Mouse (Mus musculus) G1E (cell line): ENCODE measurements at regions not wholly inside any gene's neighbourhood (a gene's known extent, or its start where the extent isn't known, plus 50 kb on each side); places are given as distances from the start of the nearest gene placed in this dataset.

ENCODE experiments used
- CTCF ChIP-seq: IDR thresholded peaks from 2 replicates; pipeline ENCODE4 v1.5.1; 2012; ENCODE audit warnings: low read depth, low read length, inconsistent platforms, mixed read lengths
- GATA1 ChIP-seq: IDR thresholded peaks from 2 replicates; pipeline ENCODE4 v1.6.1; 2012; ENCODE audit warnings: borderline replicate concordance, low read length, inconsistent platforms, mixed read lengths
- GATA2 ChIP-seq: IDR thresholded peaks from 2 replicates; pipeline ENCODE4 v1.6.1; 2012; ENCODE audit warnings: low read depth, low read length, inconsistent platforms, borderline replicate concordance
- POLR2AphosphoS5 ChIP-seq: IDR thresholded peaks from 2 replicates; pipeline ENCODE4 v1.6.1; 2012; ENCODE audit warnings: low read depth, low read length, inconsistent platforms; ENCODE audit not compliant: insufficient replicate concordance
- TAL1 ChIP-seq: conservative IDR thresholded peaks from 2 replicates; pipeline ENCODE4 v1.6.1; 2012; ENCODE audit warnings: low read depth, low read length, inconsistent platforms, mixed read lengths

DNA sequence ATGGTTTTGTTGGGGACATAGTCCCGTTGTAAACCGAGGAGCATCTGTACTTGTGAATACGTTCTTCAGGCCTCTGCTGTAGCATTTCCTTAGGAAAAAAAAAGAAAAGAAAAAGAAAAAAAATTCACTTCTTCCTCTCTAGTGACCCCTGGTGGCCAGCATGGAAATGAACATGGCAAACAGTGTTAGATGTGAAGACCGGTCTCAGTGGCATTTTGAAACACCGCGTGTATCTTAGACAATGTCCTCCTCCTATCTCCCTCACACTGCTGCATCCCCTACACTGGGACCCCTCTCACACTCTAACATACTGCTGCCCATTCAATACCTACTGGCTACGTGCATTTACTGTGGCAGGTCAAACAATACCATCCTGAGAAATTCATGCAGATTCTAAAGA lies 284.6 kb upstream of the Npvf start:
- TF ChIP-seq CTCF (peak; percentile 44), TAL1 (no peak), GATA1 (no peak), POLR2AphosphoS5 (no peak), GATA2 (no peak)
